Mouse (Mus musculus): ENCODE measurements at regions not wholly inside any gene's neighbourhood (a gene's known extent, or its start where the extent isn't known, plus 50 kb on each side); places are given as distances from the start of the nearest gene placed in this dataset.

DNA sequence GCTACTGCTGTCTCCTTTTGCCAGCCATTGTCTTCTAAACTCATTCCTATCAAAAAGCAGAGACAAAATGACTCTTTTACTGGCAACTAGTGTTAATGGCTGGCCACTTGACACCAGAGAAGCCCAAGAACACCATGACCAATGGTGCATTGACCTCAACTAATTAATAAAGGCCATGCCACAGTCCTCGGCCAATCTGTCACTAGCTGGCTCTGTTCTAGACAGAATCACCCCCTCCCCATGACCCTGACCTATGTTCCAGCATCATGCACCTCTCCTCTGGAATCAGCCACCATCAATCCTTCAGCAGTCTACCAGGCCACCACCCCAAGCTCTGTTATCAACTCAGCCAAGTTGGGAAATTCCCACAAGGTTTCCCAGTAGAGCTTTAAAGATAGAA lies 90.1 kb upstream of the Gm26657 start:
- no peak for TF ChIP-seq CTCF (conservative IDR thresholded peaks at IDR 0.05; ENCODE audit: low read length)
- no peak for TF ChIP-seq POU5F1 (IDR thresholded peaks at IDR 0.05; ENCODE audit: borderline replicate concordance, low read length)
- no peak for TF ChIP-seq NANOG (IDR thresholded peaks at IDR 0.05; ENCODE audit: borderline replicate concordance, low read length)

Measured in E14TG2a.4 (cell line).